Mouse (Mus musculus): ENCODE results near the gene N4bp3. TPM values are rescaled to one million over a fixed set of nuclear protein-coding genes. Genes with fewer than 3 reads are reported as not detected.
A peak's percentile ranks its signal among the peaks of the same experiment; 100 is the strongest.
"Not testable (repeated sequence)": the region's sequence is repeated elsewhere in the genome, so short reads cannot be mapped to it uniquely, and the experiment has no call there.

Gene N4bp3
- total RNA-seq, 2 experiments from 2014 or later = 10.4 to 14.3 TPM

GRCm38 (mm10) chr11:51622971-51623491 is 27.6 kb downstream of the N4bp3 start:
- peak; percentile 66 to 73 for DNase-seq (ENCODE audit: extremely low spot score in 1 of 2, low spot score in 2 of 2)
- no peak overlapping the region for H3K4me3 ChIP-seq
- intact Hi-C loops (cut with DNase I) = loop anchor here (1.0 kb wide), 1 partner anchor 12 kb away; the partner anchor contains the start of gene Rmnd5b
- H3K27ac ChIP-seq = peak overlapping the region; percentile 90
- TF ChIP-seq CTCF (IDR thresholded peaks at IDR 0.05) = no peak

DNA sequence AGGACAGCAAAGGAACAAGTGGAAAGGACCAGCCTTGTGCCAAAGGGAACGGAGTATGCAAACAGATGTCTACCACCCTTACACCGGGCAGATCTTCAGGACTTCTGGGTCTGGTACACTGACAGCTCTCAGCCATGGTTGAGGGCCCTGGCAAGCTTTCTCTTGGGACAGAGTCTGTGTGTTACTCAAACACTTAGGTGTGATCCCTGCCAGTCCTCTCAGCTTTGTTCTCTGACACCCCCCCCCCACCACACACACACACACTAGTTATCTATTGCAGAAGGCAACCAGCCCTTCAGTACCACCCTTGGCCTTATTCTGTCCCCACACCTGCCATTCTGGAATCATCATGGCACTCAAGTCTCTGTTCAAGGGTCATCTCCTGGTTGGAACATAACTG is 28.9 kb downstream of the N4bp3 start:
- intact Hi-C loops (cut with DNase I) = no loop called here
- DNase-seq (ENCODE audit: extremely low spot score in 1 of 2, low spot score in 2 of 2) = no peak
- Histone ChIP-seq H3K27ac (peak overlapping the region; percentile 90), H3K4me3 (no peak overlapping the region)
- no peak for TF ChIP-seq CTCF (IDR thresholded peaks at IDR 0.05)

GRCm38 (mm10) chr11:51620084-51620483 is 30.6 kb downstream of the N4bp3 start:
- DNase-seq (ENCODE audit: extremely low spot score in 1 of 2, low spot score in 2 of 2) = no peak
- no peak for TF ChIP-seq CTCF (IDR thresholded peaks at IDR 0.05)
- H3K4me3 ChIP-seq = peak overlapping the region; percentile 77
- H3K27ac ChIP-seq = peak overlapping the region; percentile 60; the same call in 1 of the 2 replicates
- intact Hi-C loops (cut with DNase I) = no loop called here

DNA sequence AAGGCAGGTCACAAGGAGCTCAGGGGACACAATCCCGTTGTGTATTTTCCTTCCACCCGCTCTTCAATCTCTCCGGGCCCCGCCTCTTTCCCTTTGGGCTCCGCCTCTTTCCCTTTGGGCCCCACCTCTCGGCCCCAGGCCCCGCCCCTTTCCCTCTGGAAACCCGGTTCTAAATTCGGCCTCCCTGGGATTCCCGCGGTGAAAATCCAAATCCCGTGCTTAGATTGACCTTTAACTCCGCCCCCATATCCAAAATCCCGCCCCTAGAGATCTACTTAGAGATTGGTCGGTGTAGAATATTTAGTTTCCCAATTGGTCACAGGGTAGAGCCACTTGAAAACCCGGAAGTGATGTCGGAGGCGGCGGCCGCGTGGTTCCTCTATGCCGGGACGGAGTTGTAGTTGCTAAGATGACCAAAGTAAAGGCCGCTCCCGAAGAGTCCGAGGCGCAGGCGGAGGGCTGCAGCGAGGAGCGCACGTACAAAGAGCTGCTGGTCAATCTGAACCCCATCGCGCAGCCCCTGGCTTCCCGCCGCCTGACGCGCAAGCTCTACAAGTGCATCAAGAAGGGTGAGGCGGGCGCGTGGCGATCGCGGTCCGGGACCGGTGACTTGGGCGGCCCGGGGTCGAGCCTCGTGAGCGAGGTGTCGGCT is 31.1 kb downstream of the N4bp3 start, which contains the start of gene Nhp2:
Gene Nhp2, plus strand, starts transcription at position 327 of the 652 bp plus-strand sequence.
- DNase-seq (ENCODE audit: extremely low spot score in 1 of 2, low spot score in 2 of 2) = peak; percentile 85 to 90
- intact Hi-C loops (cut with DNase I) = loop anchor here (1.0 to 5.0 kb wide), 2 partner anchors 12 to 33 kb away; partner anchors contain the start of genes D930048N14Rik and N4bp3
- TF ChIP-seq CTCF (IDR thresholded peaks at IDR 0.05) = no peak; the same call in 1 of the 2 replicates
- H3K4me3 ChIP-seq = peak within 1 kb of the TSS; percentile 77
- H3K27ac ChIP-seq = peak within 1 kb of the TSS; percentile 60; the same call in 1 of the 2 replicates

DNA sequence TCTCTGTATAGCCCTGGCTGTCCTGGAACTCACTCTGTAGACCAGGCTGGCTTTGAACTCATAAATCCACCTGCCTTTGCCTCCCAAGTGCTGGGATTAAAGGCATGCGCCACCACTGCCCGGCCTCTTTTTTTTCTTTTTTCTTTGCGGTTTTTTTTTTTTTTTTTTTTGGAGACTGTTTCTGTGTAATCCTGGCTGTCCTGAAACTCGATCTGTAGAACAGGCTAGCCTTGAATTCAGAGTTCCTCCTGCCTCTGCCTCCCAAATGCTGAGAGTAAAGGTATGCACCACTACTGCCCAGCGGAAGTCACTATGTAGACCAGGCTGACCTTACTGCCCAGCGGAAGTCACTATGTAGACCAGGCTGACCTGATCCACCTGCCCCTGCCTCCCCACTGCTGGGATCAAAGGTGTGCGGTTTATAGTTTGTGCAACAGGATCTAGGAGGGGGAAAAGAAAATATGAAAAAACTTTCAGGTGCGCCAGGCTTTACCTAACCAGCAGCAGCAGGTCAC is 31.7 kb downstream of the N4bp3 start:
- DNase-seq (ENCODE audit: extremely low spot score in 1 of 2, low spot score in 2 of 2) = no peak
- no peak overlapping the region for H3K27ac ChIP-seq
- peak overlapping the region; percentile 77 for H3K4me3 ChIP-seq
- intact Hi-C loops (cut with DNase I) = loop anchor here (1.0 to 5.0 kb wide), 2 partner anchors 12 to 33 kb away; partner anchors contain the start of genes D930048N14Rik and N4bp3
- TF ChIP-seq CTCF (IDR thresholded peaks at IDR 0.05) = no peak

DNA sequence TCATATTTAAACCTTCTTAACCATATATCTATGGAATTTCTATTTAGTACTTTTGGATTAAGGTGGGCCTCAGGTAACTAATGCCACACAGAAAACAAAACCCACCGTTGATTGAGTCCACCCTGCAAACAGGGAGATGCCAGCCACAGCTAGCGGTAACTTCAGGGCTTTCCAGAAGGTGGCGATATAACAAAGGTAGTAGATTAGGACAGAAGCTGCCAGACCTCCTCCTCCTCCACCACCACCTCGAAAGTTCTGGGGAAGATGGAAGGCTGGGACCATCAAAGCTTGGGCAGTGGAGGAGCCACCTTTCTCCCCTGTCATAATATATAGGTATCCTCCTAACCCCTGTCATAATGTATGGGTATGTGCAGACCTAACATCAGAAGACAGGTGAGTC is 32.9 kb downstream of the N4bp3 start:
- intact Hi-C loops (cut with DNase I) = loop anchor here (1.0 to 5.0 kb wide), 2 partner anchors 35 to 64 kb away; partner anchors contain the start of genes D930048N14Rik and N4bp3
- no peak overlapping the region for H3K27ac ChIP-seq
- TF ChIP-seq CTCF (IDR thresholded peaks at IDR 0.05) = peak; percentile 82
- DNase-seq (ENCODE audit: extremely low spot score in 1 of 2, low spot score in 2 of 2) = peak; percentile 65 to 67
- no peak overlapping the region for H3K4me3 ChIP-seq

DNA sequence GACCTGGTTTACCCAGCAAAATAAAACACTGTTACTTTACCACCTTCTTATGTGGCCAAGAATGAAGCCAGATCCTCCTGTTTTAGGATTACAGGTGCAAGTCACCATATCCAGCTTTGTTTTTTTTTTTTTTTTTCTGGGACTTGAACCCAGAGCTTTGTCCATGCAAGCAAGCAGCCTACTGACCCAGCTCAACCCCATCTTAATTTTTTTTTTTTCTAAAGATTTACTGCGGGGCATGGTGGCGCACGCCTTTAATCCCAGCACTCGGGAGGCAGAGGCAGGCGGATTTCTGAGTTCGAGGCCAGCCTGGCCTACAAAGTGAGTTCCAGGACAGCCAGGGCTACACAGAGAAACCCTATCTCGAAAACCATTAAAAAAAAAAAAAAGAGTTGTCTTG is 34.5 kb downstream of the N4bp3 start:
- intact Hi-C loops (cut with DNase I) = loop anchor here (5.0 kb wide), 1 partner anchor 36 kb away; the partner anchor contains the start of genes D930048N14Rik and N4bp3
- not testable (repeated sequence) for H3K4me3 ChIP-seq; DNase-seq (ENCODE audit: extremely low spot score in 1 of 2, low spot score in 2 of 2); H3K27ac ChIP-seq

- intact Hi-C loops (cut with DNase I) = loop anchor here (5.0 kb wide), 1 partner anchor 37 kb away; the partner anchor contains the start of genes D930048N14Rik and N4bp3
- TF ChIP-seq CTCF (IDR thresholded peaks at IDR 0.05) = no peak
- Histone ChIP-seq H3K27ac (peak overlapping the region; percentile 83), H3K4me3 (peak overlapping the region; percentile 40)
- peak in 1 of 2 experiments; percentile 35 for DNase-seq (ENCODE audit: extremely low spot score in 1 of 2, low spot score in 2 of 2)
Measured at GRCm38 (mm10) chr11:51615601-51616000, 35.0 kb downstream of the N4bp3 start.

- DNase-seq (ENCODE audit: extremely low spot score in 1 of 2, low spot score in 2 of 2) = no peak
- peak overlapping the region; percentile 83 for H3K27ac ChIP-seq
- no peak for TF ChIP-seq CTCF (IDR thresholded peaks at IDR 0.05)
- H3K4me3 ChIP-seq = peak overlapping the region; percentile 40
- intact Hi-C loops (cut with DNase I) = loop anchor here (5.0 kb wide), 1 partner anchor 37 kb away; the partner anchor contains the start of genes D930048N14Rik and N4bp3
Measured at GRCm38 (mm10) chr11:51615129-51615528, 35.5 kb downstream of the N4bp3 start.

DNA sequence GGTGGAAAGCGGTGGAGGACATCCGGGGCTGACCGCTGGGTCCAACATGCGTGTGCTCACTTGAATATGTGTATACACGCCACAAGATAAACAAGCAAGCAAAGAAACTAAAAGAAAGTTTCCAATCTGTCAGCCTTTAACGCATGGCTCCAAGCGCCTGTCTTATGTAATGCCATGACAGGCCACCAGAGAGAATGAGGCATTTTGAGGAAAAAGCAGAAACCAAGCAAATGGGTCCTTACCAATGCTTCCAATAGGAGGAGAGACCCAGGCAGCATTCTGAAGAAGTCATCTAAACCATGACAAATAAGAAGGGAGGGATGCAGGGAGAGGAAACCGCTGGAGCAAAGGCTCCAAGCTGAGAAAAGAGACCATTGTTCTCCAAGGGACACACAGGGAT is 36.4 kb downstream of the N4bp3 start:
- TF ChIP-seq CTCF (IDR thresholded peaks at IDR 0.05) = no peak
- DNase-seq (ENCODE audit: extremely low spot score in 1 of 2, low spot score in 2 of 2) = no peak
- H3K27ac ChIP-seq = no peak overlapping the region
- intact Hi-C loops (cut with DNase I) = no loop called here
- H3K4me3 ChIP-seq = no peak overlapping the region

DNA sequence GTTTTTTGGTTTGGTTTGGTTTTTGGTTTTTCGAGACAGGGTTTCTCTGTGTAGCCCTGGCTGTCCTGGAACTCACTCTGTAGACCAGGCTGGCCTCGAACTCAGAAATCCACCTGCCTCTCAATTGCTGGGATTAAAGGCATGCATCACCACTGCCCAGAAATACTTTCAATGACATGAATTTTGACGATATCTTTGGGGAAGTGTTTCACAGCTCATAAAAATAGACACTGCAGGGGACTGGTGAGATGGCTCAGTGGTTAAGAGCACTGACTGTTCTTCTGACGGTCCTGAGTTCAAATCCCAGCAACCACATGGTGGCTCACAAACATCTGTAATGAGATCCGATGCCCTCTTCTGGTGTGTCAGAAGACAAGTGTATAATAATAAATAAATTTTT is 40.7 kb downstream of the N4bp3 start:
- H3K4me3 ChIP-seq; H3K27ac ChIP-seq; DNase-seq (ENCODE audit: extremely low spot score in 1 of 2, low spot score in 2 of 2); intact Hi-C loops (cut with DNase I): not testable (repeated sequence)

Data from left cerebral cortex, adult 2 months (tissue).